Mouse (Mus musculus) left cerebral cortex, adult 2 months (tissue): Measurements from ENCODE around the gene Tti1. TPM values are rescaled to one million over a fixed set of nuclear protein-coding genes. Genes with fewer than 3 reads are reported as not detected.

ENCODE experiments used
- DNase-seq, 2 experiments: peaks; one replicate each; pipeline ENCODE4 v3.0.0; 2021 to 2022; ENCODE audit warnings: low spot score in 2 of 2, mixed read lengths in 1 of 2; ENCODE audit errors: extremely low spot score in 1 of 2
- H3K27ac ChIP-seq: fragments of 200-600 bp; 2 replicates; pipeline ENCODE4 v1.8.1; 2022
- H3K4me3 ChIP-seq: fragments of 200-600 bp; 2 replicates; pipeline ENCODE4 v1.8.1; 2022
- CTCF ChIP-seq: fragments of 200-600 bp; IDR thresholded peaks from 2 replicates; pipeline ENCODE4 v1.8.1; 2022; ENCODE audit warnings: antibody characterized with exemption, mild to moderate bottlenecking, moderate library complexity
- intact Hi-C: fragments of 180-260 bp; cut with DNase I; formaldehyde crosslinking; loops from one replicate; pipeline ENCODE4 v1.15.1; 2025
- long read RNA-seq, 2 experiments: library from polyadenylated mRNA; stranded (forward); transcript quantifications; one replicate each; pipeline ENCODE4 v2.0.0; 2021; ENCODE audit warnings: borderline mapping rate in 2 of 2
- total RNA-seq, 2 experiments: library from RNA; stranded (reverse); gene quantifications; 2 replicates each; pipeline ENCODE4 v1.2.3; 2021

The Tti1 gene
- total RNA-seq: 10 to 100 TPM; 20.6 to 22.7 TPM
- long read RNA-seq, experiment 1, transcript Tti1-201 (8 exons, 3,830 nt): major isoform, 24 of 30 reads
- long read RNA-seq, experiment 1, partial matches to known transcripts: 0 of 30 reads
- long read RNA-seq, experiment 1, other reads (novel, unspliced or antisense): 3 of 30 reads
- long read RNA-seq, experiment 2, transcript Tti1-201 (8 exons, 3,830 nt): major isoform, 16 of 29 reads
- long read RNA-seq, experiment 2, transcript Tti1-202 (7 exons, 3,765 nt): minor isoform, 8 of 29 reads
- long read RNA-seq, experiment 2, partial matches to known transcripts: 0 of 29 reads
- long read RNA-seq, experiment 2, other reads (novel, unspliced or antisense): 5 of 29 reads

DNA sequence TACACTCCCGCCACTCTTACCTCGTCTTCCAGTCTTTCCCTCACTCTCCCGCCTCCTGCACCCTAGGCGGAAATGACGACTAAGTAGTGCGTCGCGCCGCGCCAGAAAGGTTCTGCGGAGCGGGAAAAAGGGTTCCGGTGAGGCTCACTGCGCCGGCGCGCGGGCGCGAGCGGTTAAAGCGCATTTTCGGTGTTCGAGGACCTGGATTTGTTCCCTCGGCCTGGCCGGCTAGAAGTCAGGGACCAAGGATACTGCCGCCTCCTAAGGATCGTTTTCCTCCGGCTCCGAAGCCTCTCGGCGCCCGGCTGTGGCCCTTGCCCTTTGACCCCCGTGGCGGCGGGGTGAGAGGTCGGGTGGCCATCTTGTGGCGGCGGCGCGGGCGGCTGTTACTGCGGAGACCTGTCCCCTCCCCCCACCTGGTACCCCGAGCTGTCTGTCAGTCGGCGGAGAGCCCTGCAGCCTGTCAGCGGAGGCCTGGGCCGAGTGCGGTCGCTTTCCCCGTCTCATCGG lies at the start of gene Tti1, which contains the start of gene Rprd1b:
Tti1 (minus strand) TSS at position 80 of the 510 bp plus-strand sequence.
Rprd1b (plus strand) TSS at position 144 of the 510 bp plus-strand sequence.
- TF ChIP-seq CTCF: no peak; the same call in 1 of the 2 replicates
- Histone ChIP-seq H3K27ac (peak within 1 kb of the TSS; percentile 93), H3K4me3 (peak within 1 kb of the TSS; percentile 89)
- intact Hi-C loops: loop anchor here (5.0 kb wide), 1 partner anchor 291 kb away; the partner anchor contains the start of gene Ctnnbl1
- peak; percentile 92 to 97 for DNase-seq

DNA sequence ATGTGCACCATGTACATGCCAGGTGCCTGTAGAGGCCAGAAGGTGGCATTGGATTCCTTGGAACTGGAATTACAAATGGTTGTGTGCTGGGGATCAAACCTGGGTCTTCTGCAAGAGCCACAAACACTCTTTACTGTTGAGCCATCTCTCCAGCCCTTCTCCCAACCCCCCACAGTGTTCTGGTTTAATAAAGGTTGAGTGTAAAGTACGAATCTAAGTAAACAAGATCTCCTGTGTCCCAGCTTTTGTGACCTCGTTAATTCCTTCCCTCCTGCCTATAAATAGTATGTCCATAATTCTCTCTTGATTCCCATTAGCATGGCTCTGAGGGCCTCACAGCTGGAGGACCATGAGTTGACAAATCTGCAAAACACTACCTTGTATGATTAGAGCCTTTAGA lies 49.7 kb upstream of the Tti1 start:
- intact Hi-C loops: no loop called here
- DNase-seq: no peak
- TF ChIP-seq CTCF: no peak
- Histone ChIP-seq H3K27ac (no peak overlapping the region), H3K4me3 (no peak overlapping the region)

DNA sequence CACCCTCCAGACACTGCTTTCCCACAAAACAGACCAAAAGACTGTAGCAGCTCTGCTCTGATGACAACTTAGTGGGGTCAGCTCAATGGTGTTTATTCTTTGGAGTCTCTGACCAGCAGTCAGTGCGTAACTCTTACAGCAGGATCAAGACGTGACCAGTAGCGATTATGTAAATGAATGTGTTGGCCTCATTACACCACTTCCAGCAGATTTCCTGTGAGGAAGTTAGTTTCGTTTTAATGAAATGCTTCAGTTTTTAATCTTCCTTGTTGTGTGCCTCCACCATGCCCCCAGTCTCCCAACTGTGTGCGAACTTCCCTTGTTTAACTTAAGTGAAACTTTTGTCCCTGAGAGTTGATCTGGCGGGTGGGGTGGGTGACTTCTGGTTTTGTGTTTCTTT lies 48.5 kb upstream of the Tti1 start:
- Histone ChIP-seq H3K4me3 (no peak overlapping the region), H3K27ac (no peak overlapping the region)
- intact Hi-C loops: no loop called here
- no peak for TF ChIP-seq CTCF
- DNase-seq: no peak

DNA sequence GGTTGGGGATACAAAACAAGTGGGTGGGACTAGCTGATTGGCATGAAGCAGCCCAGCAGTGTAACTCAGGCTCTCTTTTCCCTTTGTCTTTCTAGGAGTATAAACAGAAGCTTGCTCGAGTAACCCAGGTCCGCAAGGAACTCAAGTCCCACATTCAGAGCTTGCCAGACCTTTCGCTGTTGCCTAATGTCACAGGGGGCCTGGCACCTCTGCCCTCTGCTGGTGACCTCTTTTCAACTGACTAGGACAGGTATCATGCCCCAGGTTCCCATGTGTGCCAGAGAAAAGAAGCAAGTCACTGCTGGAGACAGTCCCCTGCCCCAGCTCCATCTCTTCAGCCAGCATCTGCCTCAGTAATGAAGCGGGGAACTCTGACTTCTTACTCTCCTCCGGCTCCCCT lies 46.6 kb upstream of the Tti1 start:
- TF ChIP-seq CTCF: no peak
- intact Hi-C loops: no loop called here
- Histone ChIP-seq H3K4me3 (no peak overlapping the region), H3K27ac (no peak overlapping the region)
- DNase-seq: no peak

DNA sequence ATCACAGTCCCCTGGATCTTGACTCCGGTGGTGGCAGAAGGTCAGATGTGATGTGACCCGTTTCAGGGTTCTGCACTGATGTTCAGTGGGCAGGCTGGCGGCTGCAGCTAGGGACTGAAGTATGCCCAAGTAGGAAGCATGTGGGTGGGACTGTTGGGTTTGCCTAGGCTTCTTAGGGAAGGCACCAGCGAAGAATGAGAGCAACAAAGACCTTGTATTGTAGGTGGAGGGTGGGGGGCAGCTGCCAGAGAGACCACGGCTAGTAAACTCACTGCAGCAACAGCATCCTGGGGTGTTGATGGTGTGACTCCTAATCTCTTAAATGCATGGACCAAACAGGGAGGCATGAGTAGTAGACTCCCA lies 43.4 kb upstream of the Tti1 start:
- intact Hi-C loops: no loop called here
- no peak for TF ChIP-seq CTCF
- no peak for DNase-seq
- Histone ChIP-seq H3K27ac (no peak overlapping the region), H3K4me3 (no peak overlapping the region)

DNA sequence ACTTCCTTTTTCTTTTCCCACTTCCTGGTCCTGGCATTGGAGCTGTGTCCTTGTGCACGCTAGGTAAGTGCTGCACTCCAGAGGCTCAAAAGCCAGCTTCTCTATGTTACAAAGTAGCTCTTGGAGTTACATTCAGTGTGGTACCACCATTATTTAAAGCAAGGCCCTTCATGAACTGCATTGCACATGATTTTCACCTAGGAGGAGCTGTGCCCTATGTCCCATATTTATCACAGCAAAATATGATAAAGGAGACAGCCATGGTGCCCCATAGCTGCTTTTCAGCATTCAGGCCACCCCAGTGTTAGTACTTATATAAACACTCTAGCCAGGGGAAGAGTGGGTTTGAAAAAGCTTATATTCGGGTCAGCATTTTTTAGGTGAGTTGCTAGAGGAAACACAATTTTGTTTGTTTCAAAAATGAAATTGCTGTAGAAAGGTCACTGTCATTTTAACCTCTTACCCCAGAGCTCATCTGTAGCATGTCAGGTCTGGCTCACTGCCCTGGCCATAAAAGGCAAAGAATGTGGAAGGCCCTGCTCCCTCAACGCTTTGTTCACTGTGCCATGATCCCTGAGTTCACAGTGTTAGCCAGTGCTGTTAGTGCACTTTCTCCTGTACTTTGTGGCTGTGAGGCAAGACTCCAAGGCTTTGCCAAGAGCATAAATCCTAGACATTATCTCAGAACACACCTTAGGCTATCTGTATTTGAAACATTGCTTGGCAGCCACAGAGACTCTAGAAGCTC lies 42.8 kb upstream of the Tti1 start:
- TF ChIP-seq CTCF: no peak
- Histone ChIP-seq H3K4me3 (no peak overlapping the region), H3K27ac (no peak overlapping the region)
- no peak for DNase-seq
- intact Hi-C loops: no loop called here

DNA sequence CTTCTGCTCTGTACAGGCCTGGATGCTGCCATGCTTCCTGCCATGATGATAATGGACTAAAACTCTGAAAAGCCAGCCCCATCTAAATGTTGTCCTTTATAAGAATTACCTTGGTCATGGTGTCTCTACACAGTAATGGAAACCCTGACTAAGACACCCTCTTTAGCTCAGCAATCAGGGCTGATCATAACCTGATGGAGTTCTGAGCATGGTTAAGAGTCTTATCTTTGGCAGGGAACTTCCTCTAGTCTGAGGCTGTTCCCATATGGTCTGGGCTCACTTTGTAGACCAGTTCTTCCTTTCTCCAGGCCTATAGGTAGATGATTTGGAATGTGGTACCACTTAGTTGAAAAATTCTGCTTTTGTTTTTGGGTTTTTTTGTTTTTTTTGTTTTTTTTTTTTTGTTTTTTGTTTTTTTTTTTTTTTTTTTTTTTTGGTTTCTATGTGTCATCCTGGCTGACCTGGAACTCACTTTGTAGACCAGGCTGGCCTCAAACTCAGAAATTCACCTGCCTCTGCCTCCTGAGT lies 40.3 kb upstream of the Tti1 start:
- H3K27ac ChIP-seq: no peak overlapping the region
- no peak for TF ChIP-seq CTCF
- H3K4me3 ChIP-seq: no peak overlapping the region
- intact Hi-C loops: no loop called here
- no peak for DNase-seq

DNA sequence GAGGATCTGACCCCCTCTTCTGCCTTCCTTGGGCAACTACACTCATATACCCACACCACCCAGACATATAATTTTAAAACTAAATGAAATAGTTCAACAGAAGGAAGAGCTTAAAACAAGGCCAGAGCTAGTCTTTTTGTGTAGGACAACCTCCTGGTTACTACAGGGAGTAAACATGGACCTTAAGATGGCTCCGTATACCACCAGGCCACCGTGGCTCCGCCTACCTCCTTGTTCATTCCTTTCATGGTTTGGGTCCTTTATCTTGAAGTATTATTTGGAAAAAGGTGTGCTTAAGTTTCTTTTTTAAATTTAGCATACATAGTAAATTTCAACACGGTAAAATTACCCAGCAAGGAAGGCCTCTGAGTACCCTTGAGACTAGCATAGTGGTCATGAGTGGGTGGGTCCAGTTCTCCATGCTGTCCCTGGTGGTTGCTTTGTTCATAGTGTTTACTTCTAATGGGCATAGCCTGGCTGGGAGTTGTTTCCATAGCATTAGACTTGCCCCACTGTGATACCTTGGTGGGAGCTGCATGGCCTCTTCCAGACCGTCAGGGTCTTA lies 39.1 kb upstream of the Tti1 start:
- no peak for TF ChIP-seq CTCF
- Histone ChIP-seq H3K4me3 (no peak overlapping the region), H3K27ac (no peak overlapping the region)
- no peak for DNase-seq
- intact Hi-C loops: no loop called here

DNA sequence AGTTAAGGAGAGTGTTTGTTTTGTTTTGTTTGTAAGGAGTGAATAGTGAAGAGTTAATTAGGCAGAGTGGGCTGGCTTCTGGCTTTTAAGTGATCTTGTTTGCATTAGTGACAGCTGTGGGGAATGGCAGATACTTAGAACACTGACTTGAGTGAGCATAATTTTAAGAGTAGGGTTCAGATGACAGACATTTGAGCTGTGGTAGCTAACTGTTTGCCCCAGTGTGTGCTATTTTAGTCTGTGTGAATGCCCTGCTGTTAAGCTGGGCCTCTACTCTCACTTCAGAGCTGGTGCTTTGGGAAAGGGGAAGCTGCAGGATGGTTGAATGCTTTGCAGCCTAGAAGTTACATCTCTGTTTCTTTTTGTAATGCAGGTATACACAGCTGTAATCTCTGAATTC lies 38.2 kb upstream of the Tti1 start:
- Histone ChIP-seq H3K27ac (no peak overlapping the region), H3K4me3 (no peak overlapping the region)
- no peak for DNase-seq
- TF ChIP-seq CTCF: no peak
- intact Hi-C loops: no loop called here

DNA sequence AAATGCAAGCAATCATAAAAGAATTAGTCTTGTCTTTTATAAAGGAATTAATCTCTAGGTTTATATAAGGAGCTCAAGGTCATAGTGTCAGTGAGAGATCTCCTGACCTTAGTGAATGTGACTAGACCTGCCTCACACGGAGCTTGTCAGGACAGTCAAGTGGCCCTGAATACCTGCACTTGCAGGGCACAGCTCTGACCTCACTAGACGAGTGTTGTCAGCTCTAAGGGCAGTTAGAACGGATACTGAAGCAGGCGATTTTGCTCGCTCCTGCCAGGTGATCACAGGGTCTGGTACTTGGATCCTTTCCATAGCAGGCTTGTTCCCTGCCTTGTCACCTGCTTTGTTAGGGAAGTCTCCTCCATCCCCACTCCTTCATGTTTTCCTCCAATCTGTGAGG lies 36.8 kb upstream of the Tti1 start:
- no peak overlapping the region for H3K4me3 ChIP-seq
- intact Hi-C loops: loop anchor here (2.0 kb wide), 1 partner anchor 140 kb away; no protein-coding TSS in a partner anchor
- no peak for DNase-seq

DNA sequence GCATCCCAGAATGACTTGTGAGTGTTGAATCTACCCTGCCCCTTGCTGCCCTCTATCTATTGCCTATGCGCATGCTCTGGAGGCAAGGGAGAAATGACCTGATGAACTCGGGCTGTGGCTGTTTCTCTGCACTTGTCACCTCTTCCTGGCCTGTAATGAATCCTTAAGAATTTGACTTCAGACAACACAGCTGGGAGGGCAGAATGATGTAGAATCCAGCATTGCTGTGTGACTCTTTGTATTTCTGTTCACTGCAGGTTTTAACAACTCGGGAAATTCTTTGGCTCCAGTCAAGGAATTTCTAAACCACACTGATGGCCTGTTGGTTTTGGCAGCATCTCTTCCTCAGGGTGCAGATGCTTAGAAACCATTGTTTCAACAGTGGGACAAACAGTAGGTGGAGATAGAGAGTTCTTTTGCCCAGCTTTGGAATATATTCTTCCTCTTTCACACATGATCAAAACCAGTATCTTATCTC lies 36.4 kb upstream of the Tti1 start:
- peak; percentile 61 for TF ChIP-seq CTCF
- DNase-seq: no peak
- intact Hi-C loops: loop anchor here (2.0 kb wide), 1 partner anchor 140 kb away; no protein-coding TSS in a partner anchor
- H3K27ac ChIP-seq: no peak overlapping the region
- H3K4me3 ChIP-seq: no peak overlapping the region

More for the DNA sequence above, 36.8 kb upstream of the Tti1 start:
- no peak for TF ChIP-seq CTCF
- H3K27ac ChIP-seq: no peak overlapping the region
